Mouse (Mus musculus) MEL (cell line): ENCODE data around the gene Yipf7. TPM values are rescaled to one million over a fixed set of nuclear protein-coding genes. Genes with fewer than 3 reads are reported as not detected.

Source experiments
- DNase-seq: peaks from one replicate; pipeline ENCODE4 v3.0.0; 2011; ENCODE audit warnings: low read depth, low spot score
- H3K27ac ChIP-seq: 2 replicates; pipeline ENCODE4 v1.5.1; 2012; ENCODE audit warnings: low read depth, mild to moderate bottlenecking, control low read depth, low read length, moderate library complexity; ENCODE audit not compliant: control insufficient read depth
- H3K27me3 ChIP-seq, 2 experiments: fragments of 150-350 bp in 1 of 2; sonication (generic) in 1 of 2; 2 replicates each; pipeline ENCODE4 v1.6.1; 2012; ENCODE audit warnings: low read length in 2 of 2, mild to moderate bottlenecking in 2 of 2, improper control_type of control experiment in 1 of 2, moderate library complexity in 1 of 2; ENCODE audit not compliant: insufficient read depth in 2 of 2, control insufficient read depth in 1 of 2
- H3K36me3 ChIP-seq, 2 experiments: 2 replicates each; pipeline ENCODE4 v1.6.1; 2012 to 2014; ENCODE audit warnings: low read length in 2 of 2, improper control_type of control experiment in 1 of 2, inconsistent platforms in 1 of 2, mild to moderate bottlenecking in 1 of 2; ENCODE audit not compliant: insufficient read depth in 2 of 2, control insufficient read depth in 1 of 2
- H3K4me1 ChIP-seq, 2 experiments: fragments of 150-350 bp in 1 of 2; sonication (generic) in 1 of 2; 2 replicates each; pipeline ENCODE4 v1.6.1; 2012; ENCODE audit warnings: low read length in 2 of 2, improper control_type of control experiment in 1 of 2, mild to moderate bottlenecking in 1 of 2; ENCODE audit not compliant: insufficient read depth in 2 of 2, control insufficient read depth in 1 of 2
- H3K4me3 ChIP-seq, 2 experiments: fragments of 150-350 bp in 1 of 2; sonication (generic) in 1 of 2; 2 replicates each; pipeline ENCODE4 v1.5.1; 2012; ENCODE audit warnings: low read depth in 2 of 2, low read length in 2 of 2, mild to moderate bottlenecking in 2 of 2, moderate library complexity in 2 of 2, control low read depth in 1 of 2, improper control_type of control experiment in 1 of 2; ENCODE audit not compliant: control insufficient read depth in 1 of 2, insufficient read depth in 1 of 2
- H3K79me2 ChIP-seq: 2 replicates; pipeline ENCODE4 v1.6.1; 2012; ENCODE audit warnings: mild to moderate bottlenecking, low read length, moderate library complexity; ENCODE audit not compliant: control insufficient read depth, poor library complexity, insufficient read depth
- H3K9ac ChIP-seq: 2 replicates; pipeline ENCODE4 v1.6.1; 2012; ENCODE audit warnings: low read depth, mild to moderate bottlenecking, control low read depth, low read length, moderate library complexity; ENCODE audit not compliant: control insufficient read depth, poor library complexity, severe bottlenecking
- H3K9me3 ChIP-seq: fragments of 150-350 bp; sonication (generic); replicated peaks from 2 replicates; pipeline ENCODE4 v1.6.1; 2012; ENCODE audit warnings: mild to moderate bottlenecking, low read length, improper control_type of control experiment, moderate library complexity; ENCODE audit not compliant: insufficient read depth
- CHD1 ChIP-seq: IDR thresholded peaks from 2 replicates; pipeline ENCODE4 v1.6.1; 2012; ENCODE audit warnings: low read depth, mild to moderate bottlenecking, inconsistent platforms, low read length, improper control_type of control experiment
- E2F4 ChIP-seq: IDR thresholded peaks from 2 replicates; pipeline ENCODE4 v1.6.1; 2011; ENCODE audit warnings: low read depth, low read length, improper control_type of control experiment, borderline replicate concordance
- ELF1 ChIP-seq: IDR thresholded peaks from 2 replicates; pipeline ENCODE4 v1.6.1; 2014; ENCODE audit warnings: low read depth, mild to moderate bottlenecking, inconsistent platforms, low read length, improper control_type of control experiment, moderate library complexity
- EP300 ChIP-seq, 2 experiments: IDR thresholded peaks; 2 replicates each; pipeline ENCODE4 v1.6.1; 2011; ENCODE audit warnings: improper control_type of control experiment in 2 of 2, low read length in 2 of 2, low read depth in 1 of 2, mild to moderate bottlenecking in 1 of 2
- GATA1 ChIP-seq: IDR thresholded peaks from 2 replicates; pipeline ENCODE4 v1.6.1; 2011; ENCODE audit warnings: low read depth, low read length, improper control_type of control experiment
- HCFC1 ChIP-seq: IDR thresholded peaks from 2 replicates; pipeline ENCODE4 v1.6.1; 2012; ENCODE audit warnings: low read depth, mild to moderate bottlenecking, inconsistent platforms, low read length, improper control_type of control experiment, moderate library complexity
- JUND ChIP-seq: IDR thresholded peaks from 2 replicates; pipeline ENCODE4 v1.6.1; 2011; ENCODE audit warnings: low read depth, mild to moderate bottlenecking, improper control_type of control experiment, low read length
- KAT2A ChIP-seq: conservative IDR thresholded peaks from 2 replicates; pipeline ENCODE4 v1.6.1; 2012; ENCODE audit warnings: low read depth, low read length, improper control_type of control experiment, inconsistent platforms
- MAFK ChIP-seq: IDR thresholded peaks from 2 replicates; pipeline ENCODE4 v1.6.1; 2011; ENCODE audit warnings: low read depth, mild to moderate bottlenecking, low read length, improper control_type of control experiment, borderline replicate concordance
- MAZ ChIP-seq: IDR thresholded peaks from 2 replicates; pipeline ENCODE4 v1.6.1; 2012; ENCODE audit warnings: low read depth, mild to moderate bottlenecking, inconsistent platforms, low read length, improper control_type of control experiment
- MEF2A ChIP-seq: IDR thresholded peaks from 2 replicates; pipeline ENCODE4 v1.6.1; 2014; ENCODE audit warnings: low read depth, mild to moderate bottlenecking, inconsistent platforms, low read length, improper control_type of control experiment; ENCODE audit not compliant: poor library complexity, insufficient replicate concordance, severe bottlenecking; ENCODE audit errors: extremely low read depth
- MXI1 ChIP-seq: IDR thresholded peaks from 2 replicates; pipeline ENCODE4 v1.6.1; 2011; ENCODE audit warnings: mild to moderate bottlenecking, low read depth, low read length, improper control_type of control experiment
- MYC ChIP-seq: IDR thresholded peaks from 2 replicates; pipeline ENCODE4 v1.6.1; 2011; ENCODE audit warnings: low read depth, mild to moderate bottlenecking, low read length, improper control_type of control experiment, moderate library complexity
- NELFE ChIP-seq: IDR thresholded peaks from 2 replicates; pipeline ENCODE4 v1.6.1; 2011; ENCODE audit warnings: low read depth, low read length, improper control_type of control experiment
- POLR2A ChIP-seq, 2 experiments: IDR thresholded peaks; 2 replicates each; pipeline ENCODE4 v1.6.1; 2011 to 2012; ENCODE audit warnings: low read length in 2 of 2, mild to moderate bottlenecking in 2 of 2, control low read depth in 1 of 2, improper control_type of control experiment in 1 of 2, low read depth in 1 of 2, moderate library complexity in 1 of 2; ENCODE audit not compliant: control insufficient read depth in 1 of 2, insufficient read depth in 1 of 2, poor library complexity in 1 of 2
- POLR2AphosphoS2 ChIP-seq: IDR thresholded peaks from 2 replicates; pipeline ENCODE4 v1.6.1; 2011; ENCODE audit warnings: low read length, improper control_type of control experiment
- POLR2AphosphoS5 ChIP-seq: IDR thresholded peaks from 2 replicates; pipeline ENCODE4 v1.6.1; 2012; ENCODE audit warnings: low read depth, borderline replicate concordance, mild to moderate bottlenecking, inconsistent platforms, low read length, moderate library complexity, mixed read lengths
- RAD21 ChIP-seq: IDR thresholded peaks from 2 replicates; pipeline ENCODE4 v1.6.1; 2011; ENCODE audit warnings: mild to moderate bottlenecking, low read depth, low read length, improper control_type of control experiment
- RCOR1 ChIP-seq: IDR thresholded peaks from 2 replicates; pipeline ENCODE4 v1.6.1; 2012; ENCODE audit warnings: low read depth, mild to moderate bottlenecking, inconsistent platforms, low read length, improper control_type of control experiment
- SIN3A ChIP-seq: IDR thresholded peaks from 2 replicates; pipeline ENCODE4 v1.6.1; 2012; ENCODE audit warnings: low read length, improper control_type of control experiment, inconsistent platforms
- SMC3 ChIP-seq: IDR thresholded peaks from 2 replicates; pipeline ENCODE4 v1.6.1; 2011; ENCODE audit warnings: low read depth, low read length, improper control_type of control experiment
- TBP ChIP-seq: IDR thresholded peaks from 2 replicates; pipeline ENCODE4 v1.8.0; 2011; ENCODE audit warnings: low read depth, low read length, improper control_type of control experiment
- UBTF ChIP-seq: IDR thresholded peaks from 2 replicates; pipeline ENCODE4 v1.6.1; 2012; ENCODE audit warnings: low read depth, mild to moderate bottlenecking, inconsistent platforms, low read length, improper control_type of control experiment, moderate library complexity, borderline replicate concordance; ENCODE audit not compliant: insufficient read depth
- ZC3H11A ChIP-seq: IDR thresholded peaks from 2 replicates; pipeline ENCODE4 v1.6.1; 2012; ENCODE audit warnings: low read depth, mild to moderate bottlenecking, inconsistent platforms, low read length, improper control_type of control experiment
- ZKSCAN1 ChIP-seq: IDR thresholded peaks from 2 replicates; pipeline ENCODE4 v1.6.1; 2012; ENCODE audit warnings: low read depth, mild to moderate bottlenecking, inconsistent platforms, low read length, improper control_type of control experiment, moderate library complexity
- ZNF384 ChIP-seq: IDR thresholded peaks from 2 replicates; pipeline ENCODE4 v1.6.1; 2012; ENCODE audit warnings: low read depth, mild to moderate bottlenecking, inconsistent platforms, low read length, improper control_type of control experiment
- polyA plus RNA-seq, 2 experiments: library from polyadenylated mRNA; stranded (reverse) in 1 of 2; unstranded in 1 of 2; fragments of >175 nt in 1 of 2; fragments of >200 nt in 1 of 2; gene quantifications; 2 replicates each; pipeline versions ENCODE4 v1.2.1 to v1.2.4; 2012; ENCODE audit warnings: low replicate concordance in 2 of 2, low read depth in 1 of 2; ENCODE audit not compliant: insufficient read length in 2 of 2, insufficient read depth in 1 of 2, missing spikeins in 1 of 2
- total RNA-seq: library from RNA; depleted of rRNA; stranded (reverse); fragments of 300-350 nt; gene quantifications from 2 replicates; pipeline ENCODE4 v1.2.3, GENCODE M21; 2012

Yipf7 gene
- total and polyA plus RNA-seq, 3 experiments: not detected

GRCm38 (mm10) chr5:69512203-69512602 is 30.2 kb downstream of the Yipf7 start:
- no peaks in the 10 kb centered on the region for H3K4me1 ChIP-seq
- H3K79me2 ChIP-seq: no peaks in the 10 kb centered on the region
- H3K27me3 ChIP-seq: no peaks in the 10 kb centered on the region
- no peaks in the 10 kb centered on the region for H3K9me3 ChIP-seq
- no peak overlapping the region for H3K9ac ChIP-seq
- H3K27ac ChIP-seq: no peak overlapping the region
- no peak for TF ChIP-seq SIN3A
- TF ChIP-seq UBTF: no peak
- no peak for TF ChIP-seq POLR2A (IDR thresholded peaks at IDR 0.05; ENCODE audit: control insufficient read depth in 1 of 2, insufficient read depth in 1 of 2, low read depth in 1 of 2, low read length in 2 of 2, poor library complexity in 1 of 2)
- no peak for TF ChIP-seq POLR2AphosphoS5
- TF ChIP-seq MAFK: no peak
- TF ChIP-seq MYC: no peak
- no peak for TF ChIP-seq POLR2AphosphoS2
- TF ChIP-seq EP300 (IDR thresholded peaks at IDR 0.05; ENCODE audit: low read depth in 1 of 2, low read length in 2 of 2): no peak
- TF ChIP-seq RCOR1: no peak
- no peak for TF ChIP-seq MAZ
- no peak for TF ChIP-seq ELF1
- TF ChIP-seq E2F4: no peak
- no peak for TF ChIP-seq CHD1
- TF ChIP-seq RAD21: no peak
- TF ChIP-seq, all 39 proteins: peak for 0
- DNase-seq: no peak
- H3K36me3 ChIP-seq: no peaks in the 10 kb centered on the region
- H3K4me3 ChIP-seq: no peak overlapping the region

GRCm38 (mm10) chr5:69511631-69512030 is 30.8 kb downstream of the Yipf7 start:
- DNase-seq: no peak
- no peak overlapping the region for H3K27ac ChIP-seq
- H3K4me3 ChIP-seq: no peak overlapping the region
- TF ChIP-seq MYC (no peak), ZC3H11A (no peak), MEF2A (no peak), MXI1 (no peak), POLR2AphosphoS2 (no peak), NELFE (no peak), TBP (no peak), ELF1 (no peak), HCFC1 (no peak), ZNF384 (no peak), JUND (no peak), SMC3 (no peak), KAT2A (no peak), POLR2A (IDR thresholded peaks at IDR 0.05; ENCODE audit: control insufficient read depth in 1 of 2, insufficient read depth in 1 of 2, low read depth in 1 of 2, low read length in 2 of 2, poor library complexity in 1 of 2) (no peak), GATA1 (no peak), POLR2AphosphoS5 (no peak), ZKSCAN1 (no peak)
- no peaks in the 10 kb centered on the region for H3K36me3 ChIP-seq
- no peaks in the 10 kb centered on the region for H3K9me3 ChIP-seq
- H3K9ac ChIP-seq: no peak overlapping the region
- H3K27me3 ChIP-seq: no peaks in the 10 kb centered on the region
- no peaks in the 10 kb centered on the region for H3K4me1 ChIP-seq
- no peaks in the 10 kb centered on the region for H3K79me2 ChIP-seq
